Mouse (Mus musculus): Measurements from ENCODE around the gene Klk1b26.

DNA sequence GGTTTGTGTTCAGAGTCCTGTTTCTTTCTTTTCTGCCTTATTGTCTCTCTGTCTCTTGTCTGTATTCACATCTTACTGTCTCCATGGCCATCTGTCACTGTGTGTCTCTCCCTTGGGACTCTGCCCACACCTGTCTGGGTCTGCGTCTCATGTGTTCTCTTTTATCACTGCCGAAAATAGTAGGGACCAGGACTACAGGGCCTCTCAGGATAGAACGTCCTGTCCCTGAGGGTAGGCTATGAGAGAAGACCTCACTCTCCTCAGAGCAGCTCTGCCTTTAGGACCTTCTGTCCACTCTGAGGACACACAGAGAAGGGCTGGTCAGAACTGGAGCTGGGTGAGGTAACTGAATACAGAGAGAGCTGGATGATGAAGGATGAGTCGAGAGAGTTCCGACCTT is 3.1 kb downstream of the Klk1b26 start:
- TF ChIP-seq CTCF (IDR thresholded peaks at IDR 0.05; ENCODE audit: insufficient read depth, low read length) (no peak), POLR2A (IDR thresholded peaks at IDR 0.05; ENCODE audit: borderline replicate concordance, extremely low read depth, low read depth, low read length) (no peak)
